Mouse (Mus musculus) hindbrain, embryonic 16.5 days (tissue): ENCODE results near the gene Cactin. TPM values are rescaled to one million over a fixed set of nuclear protein-coding genes. Genes with fewer than 3 reads are reported as not detected.

Experiments
- ATAC-seq: fragments of 200-750 bp; cut with Nextera tagmentation; 2 replicates; pipeline ENCODE4 v1.8.0; 2017; ENCODE audit warnings: moderate TSS enrichment, moderate library complexity
- H3K27ac ChIP-seq: fragments of 300-500 bp; sonication (generic); 2 replicates; pipeline ENCODE4 v1.5.1; 2014; ENCODE audit warnings: low read depth, mild to moderate bottlenecking, control low read depth, low read length, moderate library complexity
- H3K27me3 ChIP-seq: fragments of 300-500 bp; sonication (generic); replicated peaks from 2 replicates; pipeline ENCODE4 v1.6.1; 2014; ENCODE audit warnings: low read length; ENCODE audit not compliant: control insufficient read depth, insufficient read depth
- H3K36me3 ChIP-seq: fragments of 300-500 bp; sonication (generic); 2 replicates; pipeline ENCODE4 v1.6.1; 2014; ENCODE audit warnings: mild to moderate bottlenecking, low read length, moderate library complexity, mixed read lengths; ENCODE audit not compliant: control insufficient read depth, insufficient read depth
- H3K4me1 ChIP-seq: fragments of 300-500 bp; sonication (generic); 2 replicates; pipeline ENCODE4 v1.6.1; 2014; ENCODE audit warnings: low read depth, low read length; ENCODE audit not compliant: control insufficient read depth, insufficient read depth
- H3K4me2 ChIP-seq: fragments of 300-500 bp; sonication (generic); 2 replicates; pipeline ENCODE4 v1.6.1; 2014; ENCODE audit warnings: mild to moderate bottlenecking, low read length, control low read depth, moderate library complexity
- H3K4me3 ChIP-seq: fragments of 300-500 bp; sonication (generic); 2 replicates; pipeline ENCODE4 v1.5.1; 2014; ENCODE audit warnings: mild to moderate bottlenecking, low read length, control low read depth, moderate library complexity
- H3K9ac ChIP-seq: fragments of 300-500 bp; sonication (generic); 2 replicates; pipeline ENCODE4 v1.6.1; 2014; ENCODE audit warnings: low read depth, mild to moderate bottlenecking, control low read depth, low read length, moderate library complexity
- H3K9me3 ChIP-seq: fragments of 300-500 bp; sonication (generic); 2 replicates; pipeline ENCODE4 v1.6.1; 2014; ENCODE audit warnings: mild to moderate bottlenecking, low read length, moderate library complexity; ENCODE audit not compliant: control insufficient read depth
- WGBS: fragments of 180-500 bp; shearing (Covaris S2); extraction: QIAGEN DNeasy Blood & Tissue Kit; methylation state at CpG from one replicate; pipeline ENCODE4 v1.1.7; 2014; 5-methylcytosine and 5-hydroxymethylcytosine counted together
- polyA plus RNA-seq: library from polyadenylated mRNA; unstranded; fragments of >200 nt; fragmentation: Nextera tagmentation; extraction: Ambion mirVana; gene quantifications from 2 replicates; pipeline ENCODE4 v1.2.1, GENCODE M21; 2015

The Cactin gene
- polyA plus RNA-seq, 1 experiment from 2014 or later, result 26.3 TPM

- peak overlapping the region; percentile 96 for H3K4me2 ChIP-seq
- peaks cover 24% of the 10 kb centered on the region for H3K4me1 ChIP-seq
- ATAC-seq, result no peak
- H3K27ac ChIP-seq, result no peak overlapping the region; the same call in 1 of the 2 replicates
- H3K9ac ChIP-seq, result peak overlapping the region; percentile 88
- no peaks in the 10 kb centered on the region for H3K36me3 ChIP-seq
- WGBS, result 59% methylated on average over 8 of the region's 8 CpGs
- no peaks in the 10 kb centered on the region for H3K9me3 ChIP-seq
- H3K27me3 ChIP-seq, result 0 out of 2 replicates have a peak, but pooled peaks cover 2% of the 10 kb centered on the region
- peak overlapping the region; percentile 79 for H3K4me3 ChIP-seq
Observed at GRCm38 (mm10) chr10:81294442-81294841, 26.5 kb upstream of the Cactin start.

GRCm38 (mm10) chr10:81295185-81295584, 25.7 kb upstream of the Cactin start:
- Histone ChIP-seq H3K9ac (peak overlapping the region; percentile 9; the same call in 1 of the 2 replicates), H3K4me2 (peak overlapping the region; percentile 96; the same call in 1 of the 2 replicates), H3K4me1 (peaks cover 25% of the 10 kb centered on the region), H3K27me3 (no peaks in the 10 kb centered on the region), H3K9me3 (no peaks in the 10 kb centered on the region), H3K27ac (no peak overlapping the region), H3K4me3 (no peak overlapping the region), H3K36me3 (no peaks in the 10 kb centered on the region)
- WGBS, result 94% methylated on average over 6 of the region's 6 CpGs
- no peak for ATAC-seq

GRCm38 (mm10) chr10:81297246-81297645, 23.7 kb upstream of the Cactin start:
- no peak overlapping the region for H3K9ac ChIP-seq
- no peaks in the 10 kb centered on the region for H3K36me3 ChIP-seq
- ATAC-seq, result no peak
- H3K9me3 ChIP-seq, result no peaks in the 10 kb centered on the region
- no peak overlapping the region for H3K4me2 ChIP-seq
- no peak overlapping the region; the same call in 1 of the 2 replicates for H3K27ac ChIP-seq
- 80% methylated on average over 6 of the region's 6 CpGs for WGBS
- H3K27me3 ChIP-seq, result no peaks in the 10 kb centered on the region
- no peak overlapping the region for H3K4me3 ChIP-seq
- H3K4me1 ChIP-seq, result peaks cover 33% of the 10 kb centered on the region

DNA sequence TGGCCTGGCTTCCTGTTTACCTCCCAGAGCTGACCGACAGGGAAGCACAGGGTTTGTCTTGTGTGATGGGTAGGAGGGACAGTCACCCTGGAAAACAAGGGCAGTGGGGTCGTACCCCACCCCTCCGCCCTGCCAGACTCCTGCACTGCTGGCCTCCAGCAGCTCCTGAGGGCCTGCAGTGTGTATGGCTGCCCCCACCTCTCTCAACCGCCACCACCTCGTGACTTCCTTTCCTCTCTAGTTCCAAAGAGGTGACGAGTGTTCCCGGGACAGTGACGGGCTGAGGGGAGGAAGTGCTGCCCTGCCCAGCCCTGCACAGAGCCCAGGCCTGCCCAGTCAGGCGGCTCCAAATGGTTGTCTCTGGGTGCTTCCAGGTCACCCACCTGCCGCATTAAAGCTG, 23.1 kb upstream of the Cactin start:
- no peak overlapping the region for H3K4me2 ChIP-seq
- H3K36me3 ChIP-seq, result no peaks in the 10 kb centered on the region
- H3K4me3 ChIP-seq, result no peak overlapping the region
- H3K27me3 ChIP-seq, result no peaks in the 10 kb centered on the region
- H3K27ac ChIP-seq, result peak overlapping the region; percentile 51; the same call in 1 of the 2 replicates
- H3K4me1 ChIP-seq, result peaks cover 37% of the 10 kb centered on the region
- 73% methylated on average over 10 of the region's 10 CpGs for WGBS
- no peak overlapping the region; the same call in 1 of the 2 replicates for H3K9ac ChIP-seq
- ATAC-seq, result no peak
- H3K9me3 ChIP-seq, result no peaks in the 10 kb centered on the region

GRCm38 (mm10) chr10:81298369-81299100, 22.4 kb upstream of the Cactin start:
- no peaks in the 10 kb centered on the region for H3K27me3 ChIP-seq
- H3K4me3 ChIP-seq, result no peak overlapping the region
- H3K9me3 ChIP-seq, result no peaks in the 10 kb centered on the region
- no peak for ATAC-seq
- 95% methylated on average over 17 of the region's 17 CpGs for WGBS
- no peak overlapping the region for H3K27ac ChIP-seq
- H3K4me1 ChIP-seq, result peaks cover 37% of the 10 kb centered on the region
- no peak overlapping the region for H3K4me2 ChIP-seq
- no peaks in the 10 kb centered on the region for H3K36me3 ChIP-seq
- H3K9ac ChIP-seq, result no peak overlapping the region

- Histone ChIP-seq H3K9me3 (no peaks in the 10 kb centered on the region), H3K27me3 (no peaks in the 10 kb centered on the region), H3K4me1 (peaks cover 33% of the 10 kb centered on the region), H3K4me2 (no peak overlapping the region), H3K36me3 (no peaks in the 10 kb centered on the region), H3K9ac (no peak overlapping the region), H3K27ac (no peak overlapping the region), H3K4me3 (no peak overlapping the region)
- ATAC-seq, result no peak
- WGBS, result 90% methylated on average over 14 of the region's 14 CpGs
Observed at GRCm38 (mm10) chr10:81299585-81300351, 21.1 kb upstream of the Cactin start.

DNA sequence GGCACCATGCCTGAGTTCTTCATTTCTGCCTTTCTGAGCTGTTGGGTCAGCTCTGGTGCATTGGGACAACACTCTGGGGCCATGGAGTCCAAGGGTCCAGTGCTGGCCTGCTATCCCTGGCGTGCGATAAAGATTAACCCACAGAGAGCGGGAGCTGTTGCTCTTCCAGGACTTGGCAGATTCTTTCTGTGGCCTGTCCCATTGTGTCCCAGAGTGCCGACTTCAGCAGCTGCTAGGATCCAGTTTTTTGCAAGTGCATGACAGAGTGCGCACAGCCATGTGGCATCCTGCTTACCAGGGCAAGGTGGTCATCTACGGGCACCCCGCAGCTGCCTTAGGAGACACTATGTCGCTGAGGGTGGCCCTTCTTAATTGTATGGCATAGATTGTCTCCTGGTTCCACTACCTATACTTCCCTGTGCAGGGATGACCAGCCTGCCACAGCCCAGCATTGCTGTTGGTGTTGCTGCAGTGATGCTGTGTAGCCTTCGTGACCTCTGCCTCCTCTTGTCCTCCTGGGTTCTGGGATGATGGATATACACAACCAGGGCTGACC, 20.5 kb upstream of the Cactin start:
- Histone ChIP-seq H3K36me3 (no peaks in the 10 kb centered on the region), H3K9me3 (no peaks in the 10 kb centered on the region), H3K4me3 (no peak overlapping the region), H3K27ac (no peak overlapping the region), H3K27me3 (no peaks in the 10 kb centered on the region), H3K9ac (no peak overlapping the region), H3K4me2 (no peak overlapping the region), H3K4me1 (peaks cover 27% of the 10 kb centered on the region)
- WGBS, result 72% methylated on average over 9 of the region's 9 CpGs
- ATAC-seq, result no peak

DNA sequence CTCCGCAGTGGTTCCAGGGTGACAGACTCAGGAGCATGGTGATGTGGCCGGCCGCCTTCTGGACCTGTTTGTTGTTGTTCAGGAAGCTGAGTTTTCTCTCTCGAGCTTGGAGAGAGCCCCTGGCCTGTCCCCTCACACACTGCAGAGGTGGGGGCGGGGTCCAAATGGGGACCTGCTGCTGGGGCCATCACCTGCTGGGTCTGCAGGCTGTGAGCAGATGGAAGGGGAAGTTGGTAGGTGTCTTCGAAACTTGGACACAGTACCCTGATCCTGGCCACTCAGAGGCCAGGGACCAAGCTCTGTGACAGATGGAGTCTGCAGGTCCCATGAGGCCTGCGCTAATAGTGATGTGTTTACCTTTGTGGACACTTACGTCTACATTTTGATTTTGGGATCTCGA, 19.6 kb upstream of the Cactin start:
- ATAC-seq, result no peak
- Histone ChIP-seq H3K9me3 (no peaks in the 10 kb centered on the region), H3K9ac (no peak overlapping the region), H3K4me3 (no peak overlapping the region), H3K4me1 (peaks cover 23% of the 10 kb centered on the region), H3K36me3 (peaks cover 2% of the 10 kb centered on the region; the same call in 1 of the 2 replicates), H3K27ac (no peak overlapping the region), H3K4me2 (no peak overlapping the region), H3K27me3 (no peaks in the 10 kb centered on the region)
- 83% methylated on average over 9 of the region's 9 CpGs for WGBS

DNA sequence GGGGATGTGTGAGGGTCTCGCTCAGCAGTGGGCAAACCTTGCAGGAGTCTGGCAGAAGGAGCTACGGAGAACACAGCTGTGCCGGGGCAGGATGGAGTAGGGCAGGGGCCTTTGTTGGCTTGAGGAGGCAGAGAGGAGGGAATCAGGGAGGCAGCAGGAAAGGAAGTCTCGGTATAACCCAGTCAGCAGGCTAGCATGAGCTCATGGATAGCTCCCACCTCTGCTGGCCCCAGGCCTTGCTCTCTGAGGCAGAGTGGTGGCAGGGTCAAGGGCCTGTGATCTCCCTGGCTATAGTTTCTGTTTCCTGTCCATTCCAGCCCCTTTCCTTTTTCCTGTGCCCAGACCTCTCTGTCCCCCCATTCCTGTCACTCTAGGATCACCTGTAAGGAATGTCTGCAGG, 18.6 kb upstream of the Cactin start:
- Histone ChIP-seq H3K27ac (peak overlapping the region; percentile 20; the same call in 1 of the 2 replicates), H3K4me3 (no peak overlapping the region), H3K4me2 (no peak overlapping the region), H3K9me3 (no peaks in the 10 kb centered on the region), H3K9ac (no peak overlapping the region), H3K36me3 (peaks cover 10% of the 10 kb centered on the region), H3K4me1 (peaks cover 23% of the 10 kb centered on the region), H3K27me3 (no peaks in the 10 kb centered on the region)
- 66% methylated on average over 4 of the region's 4 CpGs for WGBS
- ATAC-seq, result no peak
